Mouse (Mus musculus): Measurements from ENCODE around the gene Ccdc184.

Gene Ccdc184

GRCm38 (mm10) chr15:98166963-98167644 lies at the start of gene Ccdc184:
Gene Ccdc184 (plus strand): TSS chr15:98167158.
- DNase-seq, result no peak

- DNase-seq, result no peak
Observed at GRCm38 (mm10) chr15:98119363-98119762, 47.6 kb upstream of the Ccdc184 start.

- DNase-seq, result no peak
Observed at GRCm38 (mm10) chr15:98120831-98121230, 46.1 kb upstream of the Ccdc184 start.

DNA sequence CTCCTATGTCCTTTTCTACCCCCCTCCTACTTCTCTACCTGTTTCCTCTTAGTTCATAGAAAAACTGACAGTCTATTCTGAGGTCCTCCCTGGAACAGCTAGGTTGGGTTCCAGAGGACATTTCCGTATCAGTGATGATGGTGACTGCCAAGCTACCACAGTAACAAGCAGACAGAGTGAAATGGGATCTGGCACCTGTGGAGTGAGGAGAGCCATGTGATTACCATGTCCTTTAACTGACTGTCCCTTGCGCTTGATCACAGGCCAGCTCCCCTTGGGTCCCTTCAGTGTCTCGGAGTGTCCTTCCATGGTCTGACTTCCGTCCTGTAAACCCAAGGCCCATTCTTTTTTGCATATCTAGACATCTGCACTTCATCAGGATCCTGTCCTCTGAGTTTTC lies 36.0 kb upstream of the Ccdc184 start:
- DNase-seq, result no peak

DNA sequence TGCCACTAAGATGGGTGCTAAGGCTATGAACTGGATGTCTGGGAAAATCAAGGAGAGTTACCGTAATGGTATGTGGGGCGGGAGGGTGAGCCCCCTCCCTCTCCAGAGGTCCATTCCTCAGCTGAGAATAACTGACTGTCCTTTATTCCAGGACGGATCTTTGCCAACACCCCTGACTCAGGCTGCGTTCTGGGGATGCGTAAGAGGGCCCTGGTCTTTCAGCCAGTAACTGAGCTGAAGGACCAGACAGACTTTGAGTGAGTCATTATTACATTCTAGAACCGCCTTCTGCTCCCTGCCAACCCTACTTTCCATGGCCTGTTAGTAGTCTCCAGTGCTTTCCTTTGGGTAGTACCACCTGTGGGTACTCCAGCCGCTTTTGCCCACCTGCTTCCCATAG lies 35.5 kb upstream of the Ccdc184 start:
- no peak for DNase-seq

GRCm38 (mm10) chr15:98131942-98132655 lies 34.9 kb upstream of the Ccdc184 start:
- no peak for DNase-seq

- DNase-seq, result no peak
Observed at GRCm38 (mm10) chr15:98133471-98133870, 33.5 kb upstream of the Ccdc184 start.

- DNase-seq, result no peak
Observed at GRCm38 (mm10) chr15:98134034-98134433, 32.9 kb upstream of the Ccdc184 start.

DNA sequence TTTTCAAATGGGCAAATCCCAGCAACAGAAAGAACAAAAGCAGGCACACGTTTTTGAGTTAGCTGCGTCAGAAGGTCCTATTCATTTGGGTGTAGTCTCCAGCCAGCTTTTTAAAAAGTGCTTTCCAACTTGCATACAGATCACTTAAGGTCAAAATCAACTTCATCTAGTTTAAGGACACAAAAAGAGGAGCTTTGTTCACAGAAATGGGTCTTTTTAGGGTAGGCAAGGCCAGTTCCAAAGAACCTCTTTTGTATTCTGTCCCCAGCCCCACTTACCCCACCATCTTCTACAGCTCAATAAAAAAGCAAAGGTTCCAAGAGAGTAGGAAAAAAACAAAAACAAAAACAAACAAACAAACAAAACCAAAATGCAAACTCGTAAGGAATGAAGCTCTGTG lies 32.3 kb upstream of the Ccdc184 start:
- DNase-seq, result no peak

- no peak for DNase-seq
Observed at GRCm38 (mm10) chr15:98135671-98136070, 31.3 kb upstream of the Ccdc184 start.

DNA sequence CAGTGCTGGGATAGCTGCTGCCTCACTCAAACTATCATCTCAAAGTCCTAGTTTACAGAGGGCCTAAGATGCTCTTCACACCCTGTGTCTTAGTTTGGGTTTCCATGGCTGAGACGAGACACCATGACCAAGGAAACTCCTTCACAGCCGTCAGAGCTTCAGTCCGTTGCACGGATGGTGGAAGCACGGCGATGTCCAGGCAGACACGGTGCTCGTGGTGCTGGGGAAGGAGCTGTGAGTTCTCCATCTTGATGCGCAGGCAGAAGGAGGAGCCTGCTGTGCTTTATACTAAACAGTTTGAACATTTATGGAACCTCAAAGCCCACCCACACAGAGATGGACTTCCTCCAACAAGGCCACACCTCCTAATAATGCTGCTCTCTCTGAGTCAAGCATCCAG lies 30.1 kb upstream of the Ccdc184 start:
- no peak for DNase-seq

- peak; percentile 9 for DNase-seq
Observed at GRCm38 (mm10) chr15:98139763-98140162, 27.2 kb upstream of the Ccdc184 start.

DNA sequence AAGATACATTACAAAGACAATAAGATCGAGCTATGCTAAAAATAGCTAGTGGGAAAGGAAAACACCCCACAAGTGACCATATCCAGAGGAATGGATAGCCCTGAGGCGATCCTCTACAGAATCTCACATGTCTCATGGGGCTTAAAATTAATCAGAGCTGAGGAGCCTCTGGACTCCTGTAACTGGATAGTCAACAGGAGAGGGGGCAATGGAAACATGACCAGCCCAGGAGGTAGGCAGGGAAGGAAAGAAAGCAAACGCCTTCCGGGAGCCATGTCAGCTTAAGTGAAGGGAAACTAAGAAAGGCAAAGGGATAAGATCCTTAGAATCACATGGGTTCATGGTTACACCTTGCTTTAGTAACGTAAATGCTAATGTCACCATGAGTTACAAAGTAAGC lies 26.1 kb upstream of the Ccdc184 start:
- DNase-seq, result no peak

- DNase-seq, result no peak
Observed at GRCm38 (mm10) chr15:98142515-98142914, 24.4 kb upstream of the Ccdc184 start.

- peak; percentile 7 for DNase-seq
Observed at GRCm38 (mm10) chr15:98144861-98145507, 22.0 kb upstream of the Ccdc184 start.

DNA sequence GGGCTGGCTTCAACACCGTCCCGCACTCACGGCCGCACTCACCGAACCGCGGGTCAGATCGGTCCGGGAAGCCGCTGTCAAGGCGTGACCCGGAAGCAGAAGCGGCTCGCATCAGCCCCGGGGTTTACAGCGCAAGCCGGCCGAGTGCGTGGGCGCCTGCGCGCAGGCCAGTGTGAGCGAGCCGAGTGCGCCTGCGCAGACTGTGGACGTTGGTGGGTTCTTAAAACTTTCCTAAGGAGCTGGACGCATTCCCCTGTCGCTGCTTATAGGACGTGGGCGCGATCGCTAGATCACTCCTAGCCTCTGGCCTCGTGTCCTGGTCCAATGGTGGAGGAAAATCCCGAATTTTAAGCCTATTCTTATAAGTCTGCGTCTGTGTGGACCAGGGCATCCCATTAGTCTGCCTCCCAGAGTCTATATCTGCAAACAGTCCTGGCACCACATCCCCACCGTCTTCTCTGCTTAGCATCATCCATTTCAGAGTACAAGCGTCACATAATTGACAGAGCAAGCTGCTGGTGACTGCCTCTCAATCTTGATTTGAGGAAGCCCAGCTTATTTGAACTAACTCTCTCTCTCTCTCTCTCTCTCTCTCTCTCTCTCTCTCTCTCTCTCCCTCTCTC lies 21.3 kb upstream of the Ccdc184 start:
- DNase-seq, result peak; percentile 93

DNA sequence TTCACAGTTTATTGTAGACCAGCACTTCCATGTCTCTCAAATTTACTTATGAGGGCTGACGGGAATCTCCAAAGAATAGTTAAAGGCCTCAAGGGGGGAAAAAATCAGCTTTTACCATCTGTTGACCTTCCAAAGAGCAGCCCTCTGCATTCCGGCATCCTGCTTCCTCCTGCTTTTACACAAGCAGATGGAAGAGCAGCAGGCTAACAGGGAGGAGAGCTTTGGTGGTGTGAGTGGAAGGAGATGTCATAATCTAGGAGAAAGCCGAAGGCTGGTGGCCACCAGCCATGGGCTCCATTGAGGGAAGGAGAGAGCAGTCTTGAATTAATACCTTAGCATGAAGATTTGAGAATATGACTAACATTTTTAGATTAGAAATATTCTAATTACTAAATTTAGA lies 18.6 kb upstream of the Ccdc184 start:
- DNase-seq, result no peak

GRCm38 (mm10) chr15:98149166-98149602 lies 17.8 kb upstream of the Ccdc184 start:
- no peak for DNase-seq

- DNase-seq, result no peak
Observed at GRCm38 (mm10) chr15:98152916-98153315, 14.0 kb upstream of the Ccdc184 start.

DNA sequence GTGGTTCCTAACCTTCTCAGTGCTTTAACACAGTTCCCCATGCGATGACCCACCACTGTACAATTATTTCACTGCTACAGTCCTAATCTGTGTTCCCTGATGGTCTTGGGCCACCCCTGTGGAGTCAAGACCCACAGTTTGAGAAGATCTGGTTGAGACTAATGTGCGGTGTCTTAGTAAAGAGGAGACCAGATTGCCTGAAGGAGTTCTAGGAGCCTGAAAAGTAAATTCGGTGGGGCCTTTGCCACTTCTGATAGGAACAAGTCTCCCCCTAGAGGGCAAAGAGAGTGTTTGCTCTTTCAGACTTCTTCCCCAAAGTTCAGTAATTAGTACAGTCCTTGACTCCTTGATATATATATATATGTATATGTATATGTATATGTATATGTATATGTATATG lies 13.3 kb upstream of the Ccdc184 start:
- peak; percentile 41 for DNase-seq

DNA sequence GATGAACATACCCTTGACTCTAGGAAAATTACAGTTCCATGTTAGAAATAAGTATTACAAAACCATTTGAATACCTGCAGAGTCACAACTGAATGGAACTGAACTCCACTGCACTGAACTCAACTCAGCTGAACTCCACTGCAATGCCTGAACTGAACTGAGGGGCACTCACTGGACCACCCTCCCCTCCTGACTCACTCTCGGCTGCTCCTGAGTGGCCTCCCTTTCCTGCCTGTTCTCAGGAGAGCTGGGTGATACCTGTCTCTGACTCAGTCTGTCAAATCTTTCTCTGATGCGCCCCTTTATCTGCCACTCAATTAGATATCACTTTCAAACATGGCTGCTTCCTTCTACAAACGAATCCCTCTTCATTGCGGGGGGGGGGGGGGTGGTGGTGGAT lies 12.8 kb upstream of the Ccdc184 start:
- DNase-seq, result no peak

- no peak for DNase-seq
Observed at GRCm38 (mm10) chr15:98154631-98155030, 12.3 kb upstream of the Ccdc184 start.

DNA sequence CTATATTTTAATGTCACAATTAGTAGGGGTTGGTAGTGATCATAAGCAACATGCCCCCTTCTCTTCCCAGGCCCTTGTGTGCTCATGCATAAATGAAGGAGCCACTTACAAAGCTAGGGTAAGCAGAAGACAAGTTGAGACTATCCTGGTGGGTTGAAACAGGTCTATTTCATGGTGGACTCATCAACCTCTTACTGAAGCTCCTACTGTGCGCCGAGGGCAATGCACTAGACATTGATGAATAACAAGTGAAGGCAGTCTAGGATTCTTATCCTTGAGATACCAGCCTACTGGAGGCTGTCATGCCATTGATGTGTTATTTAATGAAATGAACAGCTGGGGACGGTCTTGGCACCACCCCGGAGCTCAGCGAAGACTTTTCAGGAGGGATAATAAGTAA lies 11.7 kb upstream of the Ccdc184 start:
- no peak for DNase-seq

GRCm38 (mm10) chr15:98155944-98156343 lies 11.0 kb upstream of the Ccdc184 start:
- DNase-seq, result peak; percentile 32

Data from kidney, adult 9 months (tissue).